Mouse (Mus musculus): Measurements from ENCODE around the gene Sik2. TPM values are rescaled to one million over a fixed set of nuclear protein-coding genes. Genes with fewer than 3 reads are reported as not detected.

Gene Sik2
- 13.2 and 16.7 TPM in 2 replicates for polyA plus RNA-seq (2016; fragmentation: Nextera tagmentation; extraction: Ambion mirVana)

- no peaks in the 10 kb centered on the region for H3K36me3 ChIP-seq
- peak within 1 kb of the TSS; percentile 93 for H3K4me3 ChIP-seq
- H3K9me3 ChIP-seq (replicated peaks), result no peaks in the 10 kb centered on the region
- WGBS, result 1% methylated on average over 75 of the region's 85 CpGs
- H3K4me1 ChIP-seq, result peaks cover 12% of the 10 kb centered on the region
- H3K27ac ChIP-seq, result peak within 1 kb of the TSS; percentile 94
- DNase-seq (ENCODE audit: low spot score), result peak; percentile 97
- peaks cover 4% of the 10 kb centered on the region; the same call in 1 of the 2 replicates for H3K27me3 ChIP-seq (ENCODE audit: low read depth, poor library complexity, severe bottlenecking)
Measured at GRCm38 (mm10) chr9:51008841-51009655, at the start of gene Sik2. TSS of gene Sik2 (minus strand) at chr9:51009073.

GRCm38 (mm10) chr9:51056360-51057324 lies 47.8 kb upstream of the Sik2 start:
- 0 out of 2 replicates have a peak overlapping the region, but pooled peaks have one; percentile 19 for H3K27ac ChIP-seq
- no peaks in the 10 kb centered on the region for H3K36me3 ChIP-seq
- WGBS, result 75% methylated on average over 3 of the region's 3 CpGs
- no peak overlapping the region for H3K4me3 ChIP-seq
- no peak for DNase-seq (ENCODE audit: low spot score)
- H3K9me3 ChIP-seq (replicated peaks), result no peaks in the 10 kb centered on the region
- no peaks in the 10 kb centered on the region for H3K27me3 ChIP-seq (ENCODE audit: low read depth, poor library complexity, severe bottlenecking)
- peaks cover 3% of the 10 kb centered on the region; the same call in 1 of the 2 replicates for H3K4me1 ChIP-seq

- no peak for DNase-seq (ENCODE audit: low spot score)
- Histone ChIP-seq H3K4me3 (no peak overlapping the region), H3K27me3 (ENCODE audit: low read depth, poor library complexity, severe bottlenecking) (no peaks in the 10 kb centered on the region), H3K4me1 (peaks cover 3% of the 10 kb centered on the region; the same call in 1 of the 2 replicates), H3K27ac (no peak overlapping the region), H3K36me3 (no peaks in the 10 kb centered on the region), H3K9me3 (replicated peaks) (no peaks in the 10 kb centered on the region)
- 73% methylated on average over 3 of the region's 3 CpGs for WGBS
Measured at GRCm38 (mm10) chr9:51052180-51052579, 43.3 kb upstream of the Sik2 start.

- no peak for DNase-seq (ENCODE audit: low spot score)
- Histone ChIP-seq H3K4me1 (no peaks in the 10 kb centered on the region), H3K36me3 (no peaks in the 10 kb centered on the region), H3K27ac (no peak overlapping the region), H3K9me3 (replicated peaks) (no peaks in the 10 kb centered on the region), H3K27me3 (ENCODE audit: low read depth, poor library complexity, severe bottlenecking) (no peaks in the 10 kb centered on the region), H3K4me3 (no peak overlapping the region)
- 87% methylated on average over 6 of the region's 6 CpGs for WGBS
Measured at GRCm38 (mm10) chr9:51042136-51042535, 33.3 kb upstream of the Sik2 start.

GRCm38 (mm10) chr9:51041491-51041980 lies 32.7 kb upstream of the Sik2 start:
- Histone ChIP-seq H3K27ac (no peak overlapping the region), H3K36me3 (no peaks in the 10 kb centered on the region), H3K9me3 (replicated peaks) (no peaks in the 10 kb centered on the region), H3K4me1 (no peaks in the 10 kb centered on the region), H3K4me3 (no peak overlapping the region), H3K27me3 (ENCODE audit: low read depth, poor library complexity, severe bottlenecking) (no peaks in the 10 kb centered on the region)
- DNase-seq (ENCODE audit: low spot score), result no peak
- WGBS, result 86% methylated on average over 7 of the region's 7 CpGs

- peaks cover 13% of the 10 kb centered on the region for H3K27me3 ChIP-seq (ENCODE audit: low read depth, poor library complexity, severe bottlenecking)
- 81% methylated on average over 3 of the region's 3 CpGs for WGBS
- H3K4me1 ChIP-seq, result peaks cover 11% of the 10 kb centered on the region
- H3K27ac ChIP-seq, result no peak overlapping the region
- DNase-seq (ENCODE audit: low spot score), result no peak
- H3K9me3 ChIP-seq (replicated peaks), result no peaks in the 10 kb centered on the region
- H3K4me3 ChIP-seq, result no peak overlapping the region
- H3K36me3 ChIP-seq, result no peaks in the 10 kb centered on the region
Measured at GRCm38 (mm10) chr9:51032785-51033529, 24.1 kb upstream of the Sik2 start.

- Histone ChIP-seq H3K9me3 (replicated peaks) (no peaks in the 10 kb centered on the region), H3K4me1 (peaks cover 11% of the 10 kb centered on the region), H3K36me3 (no peaks in the 10 kb centered on the region), H3K27me3 (ENCODE audit: low read depth, poor library complexity, severe bottlenecking) (peaks cover 13% of the 10 kb centered on the region), H3K27ac (no peak overlapping the region), H3K4me3 (no peak overlapping the region)
- WGBS, result 72% methylated on average over 8 of the region's 8 CpGs
- DNase-seq (ENCODE audit: low spot score), result no peak
Measured at GRCm38 (mm10) chr9:51032291-51032690, 23.4 kb upstream of the Sik2 start.

GRCm38 (mm10) chr9:51031603-51032002 lies 22.7 kb upstream of the Sik2 start:
- H3K4me1 ChIP-seq, result peaks cover 11% of the 10 kb centered on the region
- DNase-seq (ENCODE audit: low spot score), result no peak
- no peaks in the 10 kb centered on the region for H3K9me3 ChIP-seq (replicated peaks)
- no peak overlapping the region for H3K27ac ChIP-seq
- H3K27me3 ChIP-seq (ENCODE audit: low read depth, poor library complexity, severe bottlenecking), result peaks cover 13% of the 10 kb centered on the region
- H3K36me3 ChIP-seq, result no peaks in the 10 kb centered on the region
- H3K4me3 ChIP-seq, result no peak overlapping the region
- WGBS, result 73% methylated on average over 6 of the region's 6 CpGs

- Histone ChIP-seq H3K27ac (no peak overlapping the region), H3K36me3 (no peaks in the 10 kb centered on the region), H3K4me3 (no peak overlapping the region), H3K9me3 (replicated peaks) (no peaks in the 10 kb centered on the region), H3K27me3 (ENCODE audit: low read depth, poor library complexity, severe bottlenecking) (peaks cover 13% of the 10 kb centered on the region), H3K4me1 (peaks cover 11% of the 10 kb centered on the region)
- 66% methylated on average over 1 of the region's 1 CpGs for WGBS
- DNase-seq (ENCODE audit: low spot score), result no peak
Measured at GRCm38 (mm10) chr9:51030147-51030546, 21.3 kb upstream of the Sik2 start.

- H3K27ac ChIP-seq, result no peak overlapping the region
- H3K9me3 ChIP-seq (replicated peaks), result no peaks in the 10 kb centered on the region
- no peak for DNase-seq (ENCODE audit: low spot score)
- H3K36me3 ChIP-seq, result no peaks in the 10 kb centered on the region
- H3K4me1 ChIP-seq, result peaks cover 11% of the 10 kb centered on the region
- peaks cover 7% of the 10 kb centered on the region for H3K27me3 ChIP-seq (ENCODE audit: low read depth, poor library complexity, severe bottlenecking)
- H3K4me3 ChIP-seq, result no peak overlapping the region
- 96% methylated on average over 1 of the region's 1 CpGs for WGBS
Measured at GRCm38 (mm10) chr9:51026952-51027351, 18.1 kb upstream of the Sik2 start.

- WGBS, result 90% methylated on average over 4 of the region's 4 CpGs
- H3K36me3 ChIP-seq, result no peaks in the 10 kb centered on the region
- DNase-seq (ENCODE audit: low spot score), result no peak
- H3K4me1 ChIP-seq, result no peaks in the 10 kb centered on the region
- no peak overlapping the region for H3K27ac ChIP-seq
- no peaks in the 10 kb centered on the region for H3K9me3 ChIP-seq (replicated peaks)
- no peak overlapping the region for H3K4me3 ChIP-seq
- H3K27me3 ChIP-seq (ENCODE audit: low read depth, poor library complexity, severe bottlenecking), result no peaks in the 10 kb centered on the region
Measured at GRCm38 (mm10) chr9:51021123-51021795, 12.4 kb upstream of the Sik2 start.

GRCm38 (mm10) chr9:51020351-51020750 lies 11.5 kb upstream of the Sik2 start:
- no peaks in the 10 kb centered on the region for H3K27me3 ChIP-seq (ENCODE audit: low read depth, poor library complexity, severe bottlenecking)
- no peak overlapping the region for H3K27ac ChIP-seq
- H3K9me3 ChIP-seq (replicated peaks), result no peaks in the 10 kb centered on the region
- no peaks in the 10 kb centered on the region for H3K4me1 ChIP-seq
- DNase-seq (ENCODE audit: low spot score), result no peak
- no peak overlapping the region for H3K4me3 ChIP-seq
- 86% methylated on average over 3 of the region's 3 CpGs for WGBS
- no peaks in the 10 kb centered on the region for H3K36me3 ChIP-seq

Data from limb, embryonic 10.5 days (tissue).